Mouse (Mus musculus): ENCODE measurements at regions not wholly inside any gene's neighbourhood (a gene's known extent, or its start where the extent isn't known, plus 50 kb on each side); places are given as distances from the start of the nearest gene placed in this dataset.

GRCm38 (mm10) chr10:124320191-124321110 is 1056.7 kb downstream of the Fam19a2 start:
- DNase-seq: peak; percentile 66

GRCm38 (mm10) chr10:124332491-124332890 is 1056.8 kb downstream of the Slc16a7 start:
- no peak for DNase-seq

- no peak for DNase-seq
These were observed 1050.3 kb downstream of the Slc16a7 start for GRCm38 (mm10) chr10:124338923-124339322.

DNA sequence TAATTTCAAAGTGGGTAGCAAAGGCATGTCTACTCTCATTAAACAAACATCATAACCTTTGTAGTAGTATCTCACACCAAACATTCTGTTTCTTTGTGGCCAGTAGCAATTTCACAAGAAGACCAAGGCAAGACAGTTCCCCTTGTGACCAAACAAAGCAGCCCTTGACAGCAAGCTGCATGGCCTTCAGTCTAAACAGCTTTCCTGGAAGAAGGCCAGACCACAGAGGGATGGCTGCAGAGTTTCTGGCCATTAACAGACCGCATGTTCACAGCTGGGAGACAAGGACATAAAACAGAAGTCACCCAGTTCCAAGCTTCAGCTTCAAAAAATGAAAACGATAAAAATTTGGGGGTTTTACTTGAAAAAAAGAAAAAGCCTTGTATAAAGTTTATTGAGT is 1040.0 kb downstream of the Slc16a7 start:
- peak; percentile 96 for DNase-seq

DNA sequence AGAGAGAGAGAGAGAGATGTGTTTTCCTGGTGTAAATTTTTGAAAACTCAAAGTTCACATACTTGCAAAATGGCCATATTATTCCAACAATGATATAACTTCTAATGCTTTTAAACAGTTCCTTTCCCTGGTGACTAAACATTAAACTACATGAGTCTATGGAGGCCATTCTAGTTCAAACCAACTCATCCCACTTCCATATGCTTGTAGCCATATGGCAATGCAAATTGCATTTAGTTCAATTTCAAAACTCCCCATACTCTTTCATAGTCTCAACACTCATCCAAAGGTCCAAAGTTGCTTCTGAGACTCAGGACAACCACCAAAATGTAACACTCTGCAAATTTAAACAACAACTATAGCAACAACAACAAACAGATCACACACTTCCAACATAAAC is 1026.5 kb downstream of the Slc16a7 start:
- no peak for DNase-seq

- no peak for DNase-seq
These were observed 1018.3 kb downstream of the Slc16a7 start for GRCm38 (mm10) chr10:124370994-124371393.

DNA sequence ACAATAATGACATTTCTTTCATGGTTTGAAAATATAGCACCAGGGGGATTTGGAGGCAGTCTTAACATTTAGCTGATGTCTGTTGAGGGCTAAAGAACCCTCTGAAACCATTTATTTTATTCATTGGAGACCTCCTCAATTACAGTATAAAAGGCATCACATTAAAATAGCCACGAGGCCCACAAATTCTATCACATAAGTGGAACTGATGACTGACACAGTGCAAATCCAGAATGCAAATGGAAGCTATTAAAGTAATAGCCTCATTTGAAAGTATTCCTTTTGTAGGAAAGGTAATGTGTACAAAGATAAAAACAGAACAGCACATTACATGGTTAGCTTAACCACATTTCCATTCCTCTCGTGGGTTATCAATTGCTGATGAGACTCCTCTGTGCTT is 986.6 kb downstream of the Slc16a7 start:
- no peak for DNase-seq

DNA sequence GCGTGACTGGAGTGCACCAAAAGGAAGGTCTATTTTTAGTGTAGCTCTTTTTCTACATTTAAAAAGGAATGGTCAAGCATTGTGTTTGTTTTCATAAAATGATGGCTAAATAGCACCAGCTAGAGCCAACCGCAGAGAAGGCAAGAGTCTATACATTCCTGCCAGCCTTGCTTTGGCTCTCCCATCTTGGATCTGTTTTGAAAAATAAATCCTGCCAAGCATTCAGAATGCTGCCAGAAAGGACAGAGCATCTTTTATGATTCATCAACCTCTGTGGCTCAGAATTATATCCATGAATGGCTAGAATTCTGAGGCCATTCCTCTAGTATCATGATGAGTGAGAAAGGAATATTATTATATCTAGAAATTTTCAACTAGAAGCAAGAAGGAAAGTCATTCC is 979.6 kb downstream of the Slc16a7 start:
- no peak for DNase-seq

- no peak for DNase-seq
These were observed 972.7 kb downstream of the Slc16a7 start for GRCm38 (mm10) chr10:124416531-124416930.

DNA sequence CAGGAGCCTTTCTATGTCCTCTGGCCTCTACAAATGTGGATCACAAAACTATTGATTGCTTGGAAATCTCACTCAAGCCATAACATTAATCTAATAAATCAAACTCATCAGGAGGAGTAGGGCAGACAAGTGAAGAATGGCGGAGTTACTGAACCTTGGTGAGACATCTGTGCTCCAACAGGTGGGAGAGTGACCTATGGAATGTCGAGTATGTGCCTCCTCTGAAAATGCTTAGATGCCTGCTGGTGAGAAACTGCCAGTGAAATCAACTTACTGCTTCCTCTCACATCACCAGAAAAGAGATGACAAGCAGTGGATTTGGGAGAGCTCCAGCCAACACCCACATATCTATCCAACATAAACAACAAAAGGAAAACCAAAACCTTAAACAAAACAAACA is 965.8 kb downstream of the Slc16a7 start:
- DNase-seq: no peak

Measured in heart, adult 11 months (tissue).